Mouse (Mus musculus) lung, embryonic 14.5 days (tissue): ENCODE results near the gene Gstt2. TPM values are rescaled to one million over a fixed set of nuclear protein-coding genes. Genes with fewer than 3 reads are reported as not detected.
A peak's percentile ranks its signal among the peaks of the same experiment; 100 is the strongest.

Source experiments
- ATAC-seq: fragments of 200-750 bp; cut with Nextera tagmentation; 2 replicates; pipeline ENCODE4 v1.8.0; 2017; ENCODE audit warnings: mild to moderate bottlenecking, moderate TSS enrichment, moderate library complexity; ENCODE audit not compliant: insufficient read depth
- DNase-seq: peaks from one replicate; pipeline ENCODE4 v3.0.0-alpha.2; 2015
- H3K27ac ChIP-seq: fragments of 300-500 bp; sonication (generic); 2 replicates; pipeline ENCODE4 v1.5.1; 2014; ENCODE audit warnings: low read depth, mild to moderate bottlenecking, moderate library complexity
- H3K27me3 ChIP-seq: fragments of 300-500 bp; sonication (generic); 2 replicates; pipeline ENCODE4 v1.6.1; 2014; ENCODE audit warnings: low read length, control low read depth; ENCODE audit not compliant: insufficient read depth
- H3K36me3 ChIP-seq: fragments of 300-500 bp; sonication (generic); 2 replicates; pipeline ENCODE4 v1.6.1; 2014; ENCODE audit warnings: control low read depth; ENCODE audit not compliant: insufficient read depth
- H3K4me1 ChIP-seq: fragments of 300-500 bp; sonication (generic); 2 replicates; pipeline ENCODE4 v1.6.1; 2014; ENCODE audit warnings: antibody characterized with exemption, control low read depth; ENCODE audit not compliant: insufficient read depth
- H3K4me2 ChIP-seq: fragments of 300-500 bp; sonication (generic); 2 replicates; pipeline ENCODE4 v1.6.1; 2014; ENCODE audit warnings: mild to moderate bottlenecking
- H3K4me3 ChIP-seq: fragments of 300-500 bp; sonication (generic); 2 replicates; pipeline ENCODE4 v1.5.1; 2014; ENCODE audit warnings: low read depth, low read length
- H3K9ac ChIP-seq: fragments of 300-500 bp; sonication (generic); 2 replicates; pipeline ENCODE4 v1.6.1; 2014
- H3K9me3 ChIP-seq: fragments of 300-500 bp; sonication (generic); 2 replicates; pipeline ENCODE4 v1.6.1; 2016; ENCODE audit warnings: low read depth, low read length, control low read depth
- CTCF ChIP-seq: IDR thresholded peaks from 2 replicates; pipeline ENCODE4 v1.5.1; 2016; ENCODE audit warnings: antibody characterized with exemption, low read depth
- WGBS: fragments of 180-500 bp; shearing (Covaris S2); extraction: QIAGEN DNeasy Blood & Tissue Kit; methylation state at CpG from one replicate; pipeline ENCODE4 v1.1.7; 2014; 5-methylcytosine and 5-hydroxymethylcytosine counted together
- polyA plus RNA-seq: library from polyadenylated mRNA; unstranded; fragments of >200 nt; fragmentation: Nextera tagmentation; extraction: Ambion mirVana; gene quantifications from 2 replicates; pipeline ENCODE4 v1.2.1, GENCODE M21; 2014

The Gstt2 gene
- polyA plus RNA-seq, 1 experiment from 2014 or later: 28.0 TPM

GRCm38 (mm10) chr10:75827668-75828360, 9.4 kb downstream of the Gstt2 start:
- peak; percentile 79; the same call in 1 of the 2 replicates for ATAC-seq
- peaks cover 4% of the 10 kb centered on the region; the same call in 1 of the 2 replicates for H3K4me1 ChIP-seq
- 67% methylated on average over 4 of the region's 4 CpGs for WGBS
- no peaks in the 10 kb centered on the region for H3K27me3 ChIP-seq
- DNase-seq: peak; percentile 85
- H3K27ac ChIP-seq: no peak overlapping the region
- H3K9ac ChIP-seq: no peak overlapping the region
- no peak overlapping the region for H3K4me2 ChIP-seq
- no peak overlapping the region for H3K4me3 ChIP-seq
- no peak for TF ChIP-seq CTCF
- no peaks in the 10 kb centered on the region for H3K36me3 ChIP-seq
- H3K9me3 ChIP-seq: no peaks in the 10 kb centered on the region

- WGBS: 76% methylated on average over 4 of the region's 4 CpGs
- Histone ChIP-seq H3K4me1 (peaks cover 4% of the 10 kb centered on the region; the same call in 1 of the 2 replicates), H3K4me2 (no peak overlapping the region), H3K4me3 (no peak overlapping the region), H3K9me3 (no peaks in the 10 kb centered on the region), H3K27ac (no peak overlapping the region), H3K36me3 (no peaks in the 10 kb centered on the region), H3K27me3 (no peaks in the 10 kb centered on the region), H3K9ac (no peak overlapping the region)
- TF ChIP-seq CTCF: no peak
- no peak for DNase-seq
- ATAC-seq: no peak
These were observed 12.7 kb downstream of the Gstt2 start for GRCm38 (mm10) chr10:75824530-75824929.

- WGBS: 95% methylated on average over 1 of the region's 1 CpGs
These were observed 13.4 kb downstream of the Gstt2 start for GRCm38 (mm10) chr10:75823782-75824181.

GRCm38 (mm10) chr10:75822443-75822842, 14.8 kb downstream of the Gstt2 start, which contains the start of gene Gstt4:
Gstt4 (minus strand) TSS chr10:75822543.
- H3K36me3 ChIP-seq: no peaks in the 10 kb centered on the region
- ATAC-seq (no peak), DNase-seq (no peak)
- no peaks in the 10 kb centered on the region for H3K4me1 ChIP-seq
- no peak for TF ChIP-seq CTCF
- H3K4me3 ChIP-seq: no peak within 1 kb of the TSS
- WGBS: 83% methylated on average over 2 of the region's 2 CpGs
- no peaks in the 10 kb centered on the region for H3K27me3 ChIP-seq
- H3K4me2 ChIP-seq: no peak within 1 kb of the TSS
- no peak within 1 kb of the TSS for H3K9ac ChIP-seq
- H3K27ac ChIP-seq: no peak within 1 kb of the TSS
- H3K9me3 ChIP-seq: no peaks in the 10 kb centered on the region

More at GRCm38 (mm10) chr10:75823782-75824181, 13.4 kb downstream of the Gstt2 start:
- H3K4me3 ChIP-seq: no peak overlapping the region
- no peak overlapping the region for H3K4me2 ChIP-seq
- no peak overlapping the region for H3K27ac ChIP-seq
- no peak for DNase-seq
- H3K4me1 ChIP-seq: peaks cover 4% of the 10 kb centered on the region; the same call in 1 of the 2 replicates
- H3K27me3 ChIP-seq: no peaks in the 10 kb centered on the region
- no peak for ATAC-seq
- no peak overlapping the region for H3K9ac ChIP-seq
- no peak for TF ChIP-seq CTCF
- H3K9me3 ChIP-seq: no peaks in the 10 kb centered on the region
- no peaks in the 10 kb centered on the region for H3K36me3 ChIP-seq

- DNase-seq: no peak
- no peaks in the 10 kb centered on the region for H3K27me3 ChIP-seq
- 81% methylated on average over 5 of the region's 5 CpGs for WGBS
- H3K4me1 ChIP-seq: no peaks in the 10 kb centered on the region
- H3K9ac ChIP-seq: no peak overlapping the region
- H3K27ac ChIP-seq: no peak overlapping the region
- TF ChIP-seq CTCF: no peak
- ATAC-seq: no peak
- no peaks in the 10 kb centered on the region for H3K9me3 ChIP-seq
- H3K4me3 ChIP-seq: no peak overlapping the region
- H3K4me2 ChIP-seq: no peak overlapping the region
- no peaks in the 10 kb centered on the region for H3K36me3 ChIP-seq
These were observed 17.3 kb downstream of the Gstt2 start for GRCm38 (mm10) chr10:75819882-75820281.

- no peaks in the 10 kb centered on the region for H3K4me1 ChIP-seq
- ATAC-seq (no peak), DNase-seq (no peak)
- no peaks in the 10 kb centered on the region for H3K27me3 ChIP-seq
- H3K9ac ChIP-seq: no peak overlapping the region
- peak; percentile 18; the same call in 1 of the 2 replicates for TF ChIP-seq CTCF
- H3K4me2 ChIP-seq: no peak overlapping the region
- H3K36me3 ChIP-seq: no peaks in the 10 kb centered on the region
- no peaks in the 10 kb centered on the region for H3K9me3 ChIP-seq
- no peak overlapping the region for H3K27ac ChIP-seq
- 56% methylated on average over 10 of the region's 10 CpGs for WGBS
- H3K4me3 ChIP-seq: no peak overlapping the region
These were observed 18.6 kb downstream of the Gstt2 start for GRCm38 (mm10) chr10:75818641-75819040.

GRCm38 (mm10) chr10:75804217-75804616, 33.0 kb downstream of the Gstt2 start:
- no peak for DNase-seq
- 53% methylated on average over 2 of the region's 2 CpGs for WGBS
- no peak overlapping the region for H3K4me2 ChIP-seq
- H3K4me1 ChIP-seq: no peaks in the 10 kb centered on the region
- no peak for ATAC-seq
- no peaks in the 10 kb centered on the region for H3K9me3 ChIP-seq
- H3K27ac ChIP-seq: no peak overlapping the region
- H3K9ac ChIP-seq: no peak overlapping the region
- H3K36me3 ChIP-seq: no peaks in the 10 kb centered on the region
- TF ChIP-seq CTCF: no peak
- H3K4me3 ChIP-seq: no peak overlapping the region
- H3K27me3 ChIP-seq: no peaks in the 10 kb centered on the region
